Mouse (Mus musculus) heart, embryonic 12.5 days (tissue): ENCODE measurements around the gene Kcnc1. TPM values are rescaled to one million over a fixed set of nuclear protein-coding genes. Genes with fewer than 3 reads are reported as not detected.

Experiments used
- ATAC-seq: fragments of 200-750 bp; cut with Nextera tagmentation; 2 replicates; pipeline ENCODE4 v1.8.0; 2017; ENCODE audit warnings: moderate TSS enrichment, moderate library complexity; ENCODE audit not compliant: insufficient number of reproducible peaks, low FRiP score
- H3K27ac ChIP-seq: fragments of 300-500 bp; sonication (generic); 2 replicates; pipeline ENCODE4 v1.5.1; 2016; ENCODE audit warnings: mild to moderate bottlenecking, moderate library complexity; ENCODE audit not compliant: poor library complexity, severe bottlenecking
- H3K27me3 ChIP-seq: fragments of 300-500 bp; sonication (generic); replicated peaks from 2 replicates; pipeline ENCODE4 v1.6.1; 2016; ENCODE audit warnings: mild to moderate bottlenecking, moderate library complexity
- H3K36me3 ChIP-seq: fragments of 300-500 bp; sonication (generic); 2 replicates; pipeline ENCODE4 v1.6.1; 2016; ENCODE audit warnings: mild to moderate bottlenecking, moderate library complexity
- H3K4me1 ChIP-seq: fragments of 300-500 bp; sonication (generic); replicated peaks from 2 replicates; pipeline ENCODE4 v1.6.1; 2016; ENCODE audit warnings: mild to moderate bottlenecking
- H3K4me2 ChIP-seq: fragments of 300-500 bp; sonication (generic); 2 replicates; pipeline ENCODE4 v1.6.1; 2016; ENCODE audit warnings: mild to moderate bottlenecking, moderate library complexity
- H3K4me3 ChIP-seq: fragments of 300-500 bp; sonication (generic); 2 replicates; pipeline ENCODE4 v1.5.1; 2016; ENCODE audit warnings: mild to moderate bottlenecking
- H3K9ac ChIP-seq: fragments of 300-500 bp; sonication (generic); 2 replicates; pipeline ENCODE4 v1.6.1; 2016; ENCODE audit warnings: mild to moderate bottlenecking, moderate library complexity
- H3K9me3 ChIP-seq: fragments of 300-500 bp; sonication (generic); replicated peaks from 2 replicates; pipeline ENCODE4 v1.6.1; 2016; ENCODE audit warnings: mild to moderate bottlenecking, moderate library complexity
- WGBS: fragments of 180-500 bp; shearing (Covaris S2); methylation state at CpG from one replicate; pipeline ENCODE4 v1.1.7; 2016; 5-methylcytosine and 5-hydroxymethylcytosine counted together
- polyA plus RNA-seq: library from polyadenylated mRNA; unstranded; fragments of >200 nt; fragmentation: Nextera tagmentation; extraction: Ambion mirVana; gene quantifications from 2 replicates; pipeline ENCODE4 v1.2.1, GENCODE M21; 2016

The Kcnc1 gene
- polyA plus RNA-seq, 1 experiment from 2014 or later = 0.23 TPM

DNA sequence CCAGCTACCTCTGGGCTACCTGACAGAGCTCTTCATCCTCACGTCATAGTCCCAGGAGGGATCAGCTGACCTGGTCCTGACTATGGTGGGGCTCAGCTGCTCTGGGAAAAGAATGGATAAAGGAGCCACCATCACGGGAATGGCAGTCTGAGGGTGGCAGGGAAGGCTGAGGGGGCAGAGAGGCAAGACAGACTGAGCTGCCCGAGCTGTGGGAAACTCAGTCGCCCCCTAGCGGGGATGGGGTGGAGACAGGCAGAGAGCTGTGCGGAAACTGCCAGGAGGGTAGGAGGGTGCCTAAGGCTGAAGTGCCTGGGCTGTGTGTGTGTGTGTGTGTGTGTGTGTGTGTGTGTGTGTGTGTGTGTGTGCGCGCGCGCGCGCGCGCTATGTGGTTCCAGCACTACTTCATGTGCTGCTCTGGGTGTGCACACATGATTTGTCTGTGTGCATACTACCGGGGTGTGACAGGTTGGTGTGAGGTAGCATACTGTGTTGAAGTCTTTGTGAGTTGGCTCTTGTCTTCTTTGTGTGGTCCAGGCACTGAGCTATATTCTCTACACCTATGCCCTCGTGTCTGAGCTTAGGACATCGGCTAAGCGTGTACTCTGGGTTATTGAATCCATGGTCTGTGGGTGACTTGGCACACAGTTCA, 26.6 kb downstream of the Kcnc1 start:
- H3K4me2 ChIP-seq = no peak overlapping the region
- peaks cover 29% of the 10 kb centered on the region for H3K27me3 ChIP-seq
- WGBS = 53% methylated on average over 18 of the region's 18 CpGs
- H3K4me3 ChIP-seq = no peak overlapping the region
- H3K4me1 ChIP-seq = no peaks in the 10 kb centered on the region
- H3K9me3 ChIP-seq = no peaks in the 10 kb centered on the region
- no peak overlapping the region for H3K27ac ChIP-seq
- no peak overlapping the region for H3K9ac ChIP-seq
- no peaks in the 10 kb centered on the region for H3K36me3 ChIP-seq
- no peak for ATAC-seq

DNA sequence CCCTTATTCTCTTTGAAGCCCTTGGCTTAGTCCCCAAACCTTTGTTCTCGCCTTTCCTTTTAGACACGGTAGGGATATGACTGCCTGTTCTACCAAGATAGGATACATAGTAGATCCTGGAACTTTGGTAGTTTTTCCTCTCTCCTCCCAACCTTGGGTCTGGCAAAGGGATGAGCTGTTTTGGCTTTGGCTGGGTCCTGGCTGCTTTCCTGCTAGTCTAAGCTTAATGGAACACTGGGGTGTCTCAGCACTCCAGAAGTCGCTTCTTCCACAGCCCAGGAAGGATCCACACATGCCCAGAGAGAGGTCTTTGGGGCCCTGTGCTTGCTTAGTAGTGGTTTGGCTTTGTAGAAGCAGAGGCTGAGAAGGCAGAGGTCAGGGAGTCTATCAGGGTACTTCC, 27.7 kb downstream of the Kcnc1 start:
- Histone ChIP-seq H3K27me3 (peaks cover 29% of the 10 kb centered on the region), H3K27ac (no peak overlapping the region), H3K4me3 (no peak overlapping the region), H3K9ac (no peak overlapping the region), H3K9me3 (no peaks in the 10 kb centered on the region), H3K4me2 (no peak overlapping the region), H3K36me3 (no peaks in the 10 kb centered on the region), H3K4me1 (no peaks in the 10 kb centered on the region)
- ATAC-seq = no peak
- 53% methylated on average over 3 of the region's 3 CpGs for WGBS

DNA sequence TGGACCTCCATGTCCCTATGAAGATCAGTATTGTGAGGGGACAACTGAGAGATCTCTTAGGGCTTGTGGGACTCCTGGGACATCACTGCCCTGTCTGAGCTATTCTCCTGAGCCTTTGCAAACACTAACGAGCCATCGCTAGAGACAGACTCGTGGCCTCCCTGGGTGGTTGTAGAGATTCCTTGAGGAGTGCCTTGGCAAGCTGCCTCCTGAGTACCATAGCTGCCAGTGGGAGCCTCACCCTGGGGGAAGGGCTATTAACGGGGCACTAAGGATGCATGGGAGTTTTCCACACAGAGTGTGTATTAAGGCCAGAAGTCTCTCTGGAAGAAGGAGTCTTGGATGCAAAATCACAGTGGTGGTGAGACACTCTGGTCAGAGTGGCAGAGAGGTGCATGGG, 28.7 kb downstream of the Kcnc1 start:
- no peak overlapping the region for H3K4me3 ChIP-seq
- H3K27ac ChIP-seq = no peak overlapping the region
- no peak overlapping the region for H3K4me2 ChIP-seq
- no peaks in the 10 kb centered on the region for H3K4me1 ChIP-seq
- no peak for ATAC-seq
- H3K9ac ChIP-seq = no peak overlapping the region
- H3K27me3 ChIP-seq = peaks cover 29% of the 10 kb centered on the region
- H3K9me3 ChIP-seq = no peaks in the 10 kb centered on the region
- 66% methylated on average over 4 of the region's 4 CpGs for WGBS
- H3K36me3 ChIP-seq = no peaks in the 10 kb centered on the region

- Histone ChIP-seq H3K9me3 (no peaks in the 10 kb centered on the region), H3K27me3 (no peaks in the 10 kb centered on the region), H3K36me3 (no peaks in the 10 kb centered on the region), H3K27ac (no peak overlapping the region), H3K4me1 (no peaks in the 10 kb centered on the region), H3K9ac (no peak overlapping the region), H3K4me3 (no peak overlapping the region), H3K4me2 (no peak overlapping the region)
- ATAC-seq = no peak; the same call in 1 of the 2 replicates
- 51% methylated on average over 5 of the region's 5 CpGs for WGBS
These were observed 37.6 kb downstream of the Kcnc1 start for GRCm38 (mm10) chr7:46433874-46434273.

GRCm38 (mm10) chr7:46435833-46436232, 39.5 kb downstream of the Kcnc1 start:
- no peak overlapping the region for H3K27ac ChIP-seq
- no peak overlapping the region for H3K4me2 ChIP-seq
- no peak overlapping the region for H3K9ac ChIP-seq
- no peaks in the 10 kb centered on the region for H3K36me3 ChIP-seq
- no peak for ATAC-seq
- no peaks in the 10 kb centered on the region for H3K9me3 ChIP-seq
- H3K4me1 ChIP-seq = no peaks in the 10 kb centered on the region
- WGBS = 81% methylated on average over 5 of the region's 5 CpGs
- no peak overlapping the region for H3K4me3 ChIP-seq
- no peaks in the 10 kb centered on the region for H3K27me3 ChIP-seq

- WGBS = 70% methylated on average over 9 of the region's 9 CpGs
- Histone ChIP-seq H3K4me1 (no peaks in the 10 kb centered on the region), H3K27me3 (no peaks in the 10 kb centered on the region), H3K27ac (no peak overlapping the region), H3K9me3 (no peaks in the 10 kb centered on the region), H3K36me3 (no peaks in the 10 kb centered on the region), H3K4me3 (no peak overlapping the region), H3K9ac (no peak overlapping the region), H3K4me2 (no peak overlapping the region)
- ATAC-seq = no peak
These were observed 42.3 kb downstream of the Kcnc1 start for GRCm38 (mm10) chr7:46438537-46439141.

GRCm38 (mm10) chr7:46443163-46443562, 46.9 kb downstream of the Kcnc1 start:
- no peaks in the 10 kb centered on the region for H3K27me3 ChIP-seq
- H3K4me3 ChIP-seq = no peak overlapping the region
- no peaks in the 10 kb centered on the region for H3K4me1 ChIP-seq
- no peak for ATAC-seq
- no peaks in the 10 kb centered on the region for H3K36me3 ChIP-seq
- no peak overlapping the region for H3K4me2 ChIP-seq
- H3K9ac ChIP-seq = no peak overlapping the region
- 82% methylated on average over 10 of the region's 10 CpGs for WGBS
- H3K27ac ChIP-seq = no peak overlapping the region
- H3K9me3 ChIP-seq = no peaks in the 10 kb centered on the region

GRCm38 (mm10) chr7:46445896-46446295, 49.6 kb downstream of the Kcnc1 start:
- H3K9me3 ChIP-seq = no peaks in the 10 kb centered on the region
- 0 out of 2 replicates have a peak, but pooled peaks cover 4% of the 10 kb centered on the region for H3K4me1 ChIP-seq
- no peak overlapping the region for H3K9ac ChIP-seq
- WGBS = 68% methylated on average over 6 of the region's 6 CpGs
- H3K27me3 ChIP-seq = no peaks in the 10 kb centered on the region
- no peaks in the 10 kb centered on the region for H3K36me3 ChIP-seq
- ATAC-seq = no peak
- no peak overlapping the region for H3K4me2 ChIP-seq
- H3K4me3 ChIP-seq = no peak overlapping the region
- H3K27ac ChIP-seq = no peak overlapping the region

GRCm38 (mm10) chr7:46447473-46448165, 51.3 kb downstream of the Kcnc1 start:
- Histone ChIP-seq H3K4me3 (no peak overlapping the region), H3K4me2 (no peak overlapping the region), H3K36me3 (no peaks in the 10 kb centered on the region), H3K27me3 (no peaks in the 10 kb centered on the region), H3K4me1 (0 out of 2 replicates have a peak, but pooled peaks cover 4% of the 10 kb centered on the region), H3K27ac (no peak overlapping the region), H3K9ac (no peak overlapping the region), H3K9me3 (no peaks in the 10 kb centered on the region)
- no peak for ATAC-seq
- WGBS = 50% methylated on average over 9 of the region's 9 CpGs

DNA sequence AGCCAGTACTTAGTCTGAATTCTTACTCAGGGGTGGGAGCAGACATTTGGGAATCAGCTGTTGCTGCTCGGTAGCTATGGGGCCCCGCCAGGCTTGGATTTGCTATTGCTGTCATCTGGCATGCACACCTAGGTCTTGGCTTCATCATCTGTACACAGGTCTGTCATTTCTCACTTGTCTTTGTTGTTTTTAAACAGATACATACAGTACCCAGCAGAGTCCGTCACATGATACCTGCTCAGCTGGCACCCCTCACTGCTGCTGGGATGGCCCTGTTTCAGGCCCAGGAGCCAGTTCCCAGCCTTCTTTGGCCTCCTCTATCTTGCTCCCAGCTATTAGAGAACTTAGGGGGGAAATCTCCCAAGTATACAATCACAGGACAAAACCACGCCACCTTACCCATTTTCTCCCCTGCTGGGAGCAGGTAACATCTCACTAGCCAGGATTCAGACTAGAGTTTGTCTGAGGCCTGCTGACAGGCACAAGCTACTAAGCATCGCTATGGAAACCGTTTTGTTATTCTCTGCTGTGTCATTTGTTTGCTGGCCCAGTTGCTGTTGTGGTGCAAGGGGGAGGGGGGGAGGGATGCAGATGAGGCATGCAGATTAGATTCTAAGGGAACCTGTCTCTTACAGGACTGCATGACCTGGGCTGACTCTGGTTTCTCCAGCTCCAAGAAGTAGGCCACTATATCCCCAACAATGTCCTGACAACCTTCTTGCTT, 52.8 kb downstream of the Kcnc1 start:
- ATAC-seq = no peak
- Histone ChIP-seq H3K9me3 (no peaks in the 10 kb centered on the region), H3K4me3 (no peak overlapping the region), H3K27me3 (peaks cover 4% of the 10 kb centered on the region; the same call in 1 of the 2 replicates), H3K36me3 (no peaks in the 10 kb centered on the region), H3K9ac (no peak overlapping the region), H3K4me2 (no peak overlapping the region), H3K27ac (no peak overlapping the region), H3K4me1 (0 out of 2 replicates have a peak, but pooled peaks cover 4% of the 10 kb centered on the region)
- 56% methylated on average over 6 of the region's 6 CpGs for WGBS
